In the genomic region with DNA sequence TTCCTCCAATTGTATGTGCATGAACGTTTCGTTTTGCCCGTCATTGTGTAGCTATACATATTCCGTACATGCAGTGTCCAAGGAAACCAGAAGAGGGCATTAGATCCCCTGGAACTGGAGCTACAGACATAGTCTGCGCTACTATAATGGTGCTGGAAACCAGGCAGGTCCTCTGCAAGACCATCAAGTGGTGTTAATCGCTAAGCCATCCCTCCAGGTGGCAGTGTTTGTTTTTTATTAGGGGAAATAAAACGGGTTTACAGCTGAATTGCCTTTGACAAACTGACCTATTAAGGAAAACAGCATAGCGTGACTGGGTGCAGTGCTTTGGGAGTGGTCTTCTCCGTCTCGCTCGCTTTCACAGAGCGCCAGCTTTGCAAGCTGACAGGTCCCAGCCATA, we compare ENCODE assay signal across 9 mouse cellular contexts. TPM values are rescaled to one million over a fixed set of nuclear protein-coding genes. Genes with fewer than 3 reads are reported as not detected.
DNase-seq lines count a peak whose midpoint lies in the region; ATAC-seq and TF ChIP-seq lines count a peak whose summit lies in the region.
"Had no signal": no experiment of that assay in that cellular context is flagged by ENCODE, and none has a peak within 500 bp of the region (broad histone marks: within the 10 kb centered on the region; RNA-seq: fewer than 3 reads in every experiment).

No protein-coding gene starts in this region.

- H3K27ac ChIP-seq in hindbrain, embryonic 10.5 days = peak overlapping the region; percentile 83; the same call in 1 of the 2 replicates
- no peak overlapping the region for H3K27ac ChIP-seq in hindbrain, embryonic 16.5 days (ENCODE audit: low read depth, low read length)
- peak overlapping the region; percentile 25; the same call in 1 of the 2 replicates for H3K27ac ChIP-seq in MEL (ENCODE audit: control insufficient read depth, low read depth, low read length)
- no peak overlapping the region for H3K27ac ChIP-seq in liver, embryonic 14.5 days
- no peak overlapping the region for H3K27ac ChIP-seq in small intestine, adult 2 months (ENCODE audit: insufficient read depth, low read depth, low read length)

- no peaks in the 10 kb centered on the region for H3K36me3 ChIP-seq in hindbrain, embryonic 10.5 days
- no peaks in the 10 kb centered on the region for H3K36me3 ChIP-seq in hindbrain, embryonic 16.5 days (ENCODE audit: control insufficient read depth, insufficient read depth, low read length)
- H3K36me3 ChIP-seq in MEL (ENCODE audit: control insufficient read depth in 1 of 2, insufficient read depth in 2 of 2, low read length in 2 of 2) = peaks cover 0 to 10% of the 10 kb centered on the region in 2 experiments; a peak in 2 of 4 replicates
- no peaks in the 10 kb centered on the region for H3K36me3 ChIP-seq in liver, embryonic 14.5 days (replicated peaks; ENCODE audit: control insufficient read depth, insufficient read depth, low read depth)
- H3K36me3 ChIP-seq in small intestine, adult 2 months (ENCODE audit: control insufficient read depth, insufficient read depth, low read length) = no peaks in the 10 kb centered on the region

- peak; percentile 95 for TF ChIP-seq RAD21 in MEL (IDR thresholded peaks at IDR 0.05; ENCODE audit: low read depth, low read length)

- ATAC-seq in hindbrain, embryonic 16.5 days = no peak
- peak; percentile 47; the same call in 1 of the 2 replicates for ATAC-seq in liver, embryonic 14.5 days (ENCODE audit: insufficient read depth)

- H3K27me3 ChIP-seq in hindbrain, embryonic 10.5 days (ENCODE audit: insufficient read depth, poor library complexity, severe bottlenecking) = no peaks in the 10 kb centered on the region
- no peaks in the 10 kb centered on the region for H3K27me3 ChIP-seq in hindbrain, embryonic 16.5 days (replicated peaks; ENCODE audit: control insufficient read depth, insufficient read depth, low read length)
- H3K27me3 ChIP-seq in MEL (ENCODE audit: control insufficient read depth in 1 of 2, insufficient read depth in 2 of 2, low read length in 2 of 2) = no peaks in the 10 kb centered on the region
- H3K27me3 ChIP-seq in liver, embryonic 14.5 days (ENCODE audit: control insufficient read depth, insufficient read depth, low read length) = no peaks in the 10 kb centered on the region
- no peaks in the 10 kb centered on the region for H3K27me3 ChIP-seq in small intestine, adult 2 months (ENCODE audit: control insufficient read depth, insufficient read depth, low read length)

- no peak overlapping the region for H3K4me2 ChIP-seq in hindbrain, embryonic 16.5 days (ENCODE audit: low read length)
- H3K4me2 ChIP-seq in liver, embryonic 14.5 days (ENCODE audit: low read depth) = peak overlapping the region; percentile 26; the same call in 1 of the 2 replicates

- WGBS in hindbrain, embryonic 10.5 days = 27% methylated on average over 12 of the region's 12 CpGs
- WGBS in hindbrain, embryonic 16.5 days = 33% methylated on average over 12 of the region's 12 CpGs
- WGBS in liver, embryonic 14.5 days (ENCODE audit: insufficient replicate concordance) = 20% methylated on average over 12 of the region's 12 CpGs
- WGBS in small intestine, adult 2 months = 15% methylated on average over 12 of the region's 12 CpGs

- no peak for TF ChIP-seq POLR2A in MEL (IDR thresholded peaks at IDR 0.05; ENCODE audit: control insufficient read depth in 1 of 2, insufficient read depth in 1 of 2, low read depth in 1 of 2, low read length in 2 of 2, poor library complexity in 1 of 2)
- TF ChIP-seq POLR2A in small intestine, adult 2 months (IDR thresholded peaks at IDR 0.05; ENCODE audit: low read depth, low read length) = no peak

- no peaks in the 10 kb centered on the region for H3K79me2 ChIP-seq in MEL (ENCODE audit: control insufficient read depth, insufficient read depth, low read length, poor library complexity)

- no peak overlapping the region for H3K4me3 ChIP-seq in hindbrain, embryonic 10.5 days
- no peak overlapping the region for H3K4me3 ChIP-seq in hindbrain, embryonic 16.5 days (ENCODE audit: low read length)
- peak overlapping the region; percentile 32 to 48 for H3K4me3 ChIP-seq in MEL (ENCODE audit: control insufficient read depth in 1 of 2, insufficient read depth in 1 of 2, low read depth in 2 of 2, low read length in 2 of 2)
- H3K4me3 ChIP-seq in liver, embryonic 14.5 days (ENCODE audit: insufficient read depth in 1 of 2, low read depth in 2 of 2, low read length in 2 of 2) = no peak overlapping the region
- H3K4me3 ChIP-seq in small intestine, adult 2 months (ENCODE audit: low read depth, low read length) = no peak overlapping the region
- H3K4me3 ChIP-seq: erythroblast, embryonic 14.5 days had no signal

- TF ChIP-seq EP300 in MEL (IDR thresholded peaks at IDR 0.05; ENCODE audit: low read depth in 1 of 2, low read length in 2 of 2) = no peak; a peak in 1 of 4 replicates
- no peak for TF ChIP-seq EP300 in liver, embryonic 14.5 days (IDR thresholded peaks at IDR 0.05; ENCODE audit: low read depth)

- peak; percentile 57 to 96 (median 93) for TF ChIP-seq CTCF in MEL (IDR thresholded peaks at IDR 0.05 in 2 of 3, conservative IDR thresholded peaks at IDR 0.05 in 1 of 3; ENCODE audit: control insufficient read depth in 1 of 3, insufficient read depth in 1 of 3, low read depth in 2 of 3, low read length in 3 of 3, poor library complexity in 1 of 3, severe bottlenecking in 1 of 3)
- peak; percentile 72 for TF ChIP-seq CTCF in liver, embryonic 14.5 days (IDR thresholded peaks at IDR 0.05; ENCODE audit: low read depth)
- peak; percentile 42; the same call in 1 of the 2 replicates for TF ChIP-seq CTCF in small intestine, adult 2 months (IDR thresholded peaks at IDR 0.05; ENCODE audit: extremely low read depth, insufficient read length, insufficient replicate concordance, low read depth, low read length)

- DNase-seq in hindbrain, embryonic 10.5 days (ENCODE audit: low spot score) = peak; percentile 48
- DNase-seq in MEL (ENCODE audit: low read depth, low spot score) = peak; percentile 96
- DNase-seq in embryo, embryonic 10 days (ENCODE audit: low spot score) = peak; percentile 78
- peak; percentile 80 for DNase-seq in hindlimb bud, embryonic 11.5 days (ENCODE audit: extremely low spot score, low read depth, low spot score)
- peak in 1 of 3 experiments; percentile 54 for DNase-seq in liver, embryonic 14.5 days (ENCODE audit: low read depth in 3 of 3, low spot score in 3 of 3)
- DNase-seq in layer of hippocampus, postnatal 25 days (ENCODE audit: extremely low spot score in 1 of 2, low spot score in 1 of 2) = no peak

- no peak overlapping the region for H3K9ac ChIP-seq in hindbrain, embryonic 16.5 days (ENCODE audit: low read depth, low read length)
- peak overlapping the region; percentile 24 for H3K9ac ChIP-seq in MEL (ENCODE audit: control insufficient read depth, low read depth, low read length, poor library complexity, severe bottlenecking)
- H3K9ac ChIP-seq in liver, embryonic 14.5 days (replicated peaks) = no peak overlapping the region

- H3K4me1 ChIP-seq in hindbrain, embryonic 10.5 days (replicated peaks) = peaks cover 54% of the 10 kb centered on the region
- H3K4me1 ChIP-seq in hindbrain, embryonic 16.5 days (ENCODE audit: control insufficient read depth, insufficient read depth, low read depth, low read length) = peaks cover 5% of the 10 kb centered on the region; the same call in 1 of the 2 replicates
- H3K4me1 ChIP-seq in MEL (ENCODE audit: control insufficient read depth in 1 of 2, insufficient read depth in 2 of 2, low read length in 2 of 2) = peaks cover 4 to 26% of the 10 kb centered on the region in 2 experiments
- peaks cover 0 to 6% of the 10 kb centered on the region in 2 experiments; a peak in 1 of 4 replicates for H3K4me1 ChIP-seq in liver, embryonic 14.5 days (replicated peaks; ENCODE audit: control insufficient read depth in 2 of 2, insufficient read depth in 2 of 2, low read length in 1 of 2)
- H3K4me1 ChIP-seq in small intestine, adult 2 months (ENCODE audit: control insufficient read depth, insufficient read depth, insufficient read length, low read length) = no peaks in the 10 kb centered on the region

- H3K9me3 ChIP-seq in hindbrain, embryonic 10.5 days = 0 out of 2 replicates have a peak, but pooled peaks cover 4% of the 10 kb centered on the region
- H3K9me3 ChIP-seq in hindbrain, embryonic 16.5 days (ENCODE audit: control insufficient read depth, low read length) = no peaks in the 10 kb centered on the region
- H3K9me3 ChIP-seq in MEL (replicated peaks; ENCODE audit: insufficient read depth, low read length) = no peaks in the 10 kb centered on the region
- no peaks in the 10 kb centered on the region for H3K9me3 ChIP-seq in liver, embryonic 14.5 days (ENCODE audit: control insufficient read depth, low read length)

RNA-seq across cellular contexts. Expression of a gene that starts 9.7 kb away (rescaled TPM):
- 2.5 and 4.2 TPM in 2 replicates for polyA plus RNA-seq in hindbrain, embryonic 10.5 days (2016; fragmentation: Nextera tagmentation; extraction: Ambion mirVana)
- polyA plus RNA-seq in hindbrain, embryonic 16.5 days (2015; fragmentation: Nextera tagmentation; extraction: Ambion mirVana) = 2.7 and 2.9 TPM in 2 replicates
- 35.0 and 41.8 TPM in 2 replicates for total RNA-seq in MEL (2012; rRNA removed)
- 10 to 100 TPM in 1 of 2 experiments, not detected in 1; 49.2 TPM for polyA plus RNA-seq in MEL (2012; ENCODE audit: insufficient read depth in 1 of 2, insufficient read length in 2 of 2, low read depth in 1 of 2, low replicate concordance in 2 of 2, missing spikeins in 1 of 2)
- polyA plus RNA-seq in liver, embryonic 14.5 days (2012; rRNA removed) = 4.7 and 7.3 TPM in 2 replicates
- polyA plus RNA-seq in liver, embryonic 14.5 days (2014; fragmentation: Nextera tagmentation; extraction: Ambion mirVana) = 7.5 and 7.7 TPM in 2 replicates
- 3.0 and 5.4 TPM in 2 replicates for polyA plus RNA-seq in small intestine, adult 2 months (2012; rRNA removed)
- total RNA-seq in layer of hippocampus, postnatal 25 days (2021) = 1 to 10 TPM; 3.5 to 3.7 TPM

RNA-seq across cellular contexts. Expression of a gene that starts 23.9 kb away (rescaled TPM):
- 231 and 256 TPM in 2 replicates for polyA plus RNA-seq in hindbrain, embryonic 10.5 days (2016; fragmentation: Nextera tagmentation; extraction: Ambion mirVana)
- 300 and 315 TPM in 2 replicates for polyA plus RNA-seq in hindbrain, embryonic 16.5 days (2015; fragmentation: Nextera tagmentation; extraction: Ambion mirVana)
- 117 and 119 TPM in 2 replicates for total RNA-seq in MEL (2012; rRNA removed)
- 100 to 1,000 TPM in 1 of 2 experiments, not detected in 1; 145 TPM for polyA plus RNA-seq in MEL (2012; ENCODE audit: insufficient read depth in 1 of 2, insufficient read length in 2 of 2, low read depth in 1 of 2, low replicate concordance in 2 of 2, missing spikeins in 1 of 2)
- polyA plus RNA-seq in liver, embryonic 14.5 days (2012; rRNA removed) = 31.3 and 71.2 TPM in 2 replicates
- 156 and 162 TPM in 2 replicates for polyA plus RNA-seq in liver, embryonic 14.5 days (2014; fragmentation: Nextera tagmentation; extraction: Ambion mirVana)
- polyA plus RNA-seq in small intestine, adult 2 months (2012; rRNA removed) = 76.3 and 102 TPM in 2 replicates
- 100 to 1,000 TPM; 219 to 220 TPM for total RNA-seq in layer of hippocampus, postnatal 25 days (2021)

RNA-seq across cellular contexts. Expression of a gene that starts 24.1 kb away (rescaled TPM):
- 27.1 and 28.9 TPM in 2 replicates for polyA plus RNA-seq in hindbrain, embryonic 10.5 days (2016; fragmentation: Nextera tagmentation; extraction: Ambion mirVana)
- 18.4 and 19.4 TPM in 2 replicates for polyA plus RNA-seq in hindbrain, embryonic 16.5 days (2015; fragmentation: Nextera tagmentation; extraction: Ambion mirVana)
- 0.12 and 0.36 TPM in 2 replicates for total RNA-seq in MEL (2012; rRNA removed)
- under 1 TPM in 1 of 2 experiments, not detected in 1; 0.39 TPM for polyA plus RNA-seq in MEL (2012; ENCODE audit: insufficient read depth in 1 of 2, insufficient read length in 2 of 2, low read depth in 1 of 2, low replicate concordance in 2 of 2, missing spikeins in 1 of 2)
- 4.4 and 5.4 TPM in 2 replicates for polyA plus RNA-seq in liver, embryonic 14.5 days (2012; rRNA removed)
- 8.6 and 11.5 TPM in 2 replicates for polyA plus RNA-seq in liver, embryonic 14.5 days (2014; fragmentation: Nextera tagmentation; extraction: Ambion mirVana)
- polyA plus RNA-seq in small intestine, adult 2 months (2012; rRNA removed) = 1.8 and 3.3 TPM in 2 replicates
- total RNA-seq in layer of hippocampus, postnatal 25 days (2021) = 100 to 1,000 TPM; 109 to 111 TPM

RNA-seq across cellular contexts. Expression of a gene that starts 39.9 kb away (rescaled TPM):
- not detected in 2 replicates for polyA plus RNA-seq in hindbrain, embryonic 10.5 days (2016; fragmentation: Nextera tagmentation; extraction: Ambion mirVana)
- polyA plus RNA-seq in hindbrain, embryonic 16.5 days (2015; fragmentation: Nextera tagmentation; extraction: Ambion mirVana) = 0.13 TPM in 1 of 2 replicates, not detected in the other
- not detected in 2 replicates for total RNA-seq in MEL (2012; rRNA removed)
- not detected for polyA plus RNA-seq in MEL (2012; ENCODE audit: insufficient read depth in 1 of 2, insufficient read length in 2 of 2, low read depth in 1 of 2, low replicate concordance in 2 of 2, missing spikeins in 1 of 2)
- polyA plus RNA-seq in liver, embryonic 14.5 days (2012; rRNA removed) = not detected in 2 replicates
- polyA plus RNA-seq in liver, embryonic 14.5 days (2014; fragmentation: Nextera tagmentation; extraction: Ambion mirVana) = not detected in 2 replicates
- polyA plus RNA-seq in small intestine, adult 2 months (2012; rRNA removed) = not detected in 2 replicates
- not detected for total RNA-seq in layer of hippocampus, postnatal 25 days (2021)
- polyA plus RNA-seq: erythroblast, embryonic 14.5 days had no signal

Comparison
In these comparisons a context has a peak if more than half of its experiments do, and no peak if none do; other contexts are left out.
1. H3K27ac ChIP-seq: peak in hindbrain, embryonic 10.5 days (single experiment) and MEL (single experiment); none in hindbrain, embryonic 16.5 days (single experiment), liver, embryonic 14.5 days (single experiment) and small intestine, adult 2 months (single experiment).
2. DNase-seq: peak in hindbrain, embryonic 10.5 days (single experiment), MEL (single experiment), embryo, embryonic 10 days (single experiment) and hindlimb bud, embryonic 11.5 days (single experiment); none in layer of hippocampus, postnatal 25 days (0 of 2).
3. H3K4me3 ChIP-seq: peak in MEL (2 of 2); none in hindbrain, embryonic 10.5 days (single experiment), hindbrain, embryonic 16.5 days (single experiment), liver, embryonic 14.5 days (0 of 2) and small intestine, adult 2 months (single experiment).
4. CTCF ChIP-seq: peak in every context shown above with its lines; median percentile 93 in MEL; 72 in liver, embryonic 14.5 days; 42 in small intestine, adult 2 months.